Mouse (Mus musculus): ENCODE results near the gene Gm20738. TPM values are rescaled to one million over a fixed set of nuclear protein-coding genes. Genes with fewer than 3 reads are reported as not detected.
"Not testable (repeated sequence)": the region's sequence is repeated elsewhere in the genome, so short reads cannot be mapped to it uniquely, and the experiment has no call there.

Gene Gm20738
- total RNA-seq (2022): not detected

DNA sequence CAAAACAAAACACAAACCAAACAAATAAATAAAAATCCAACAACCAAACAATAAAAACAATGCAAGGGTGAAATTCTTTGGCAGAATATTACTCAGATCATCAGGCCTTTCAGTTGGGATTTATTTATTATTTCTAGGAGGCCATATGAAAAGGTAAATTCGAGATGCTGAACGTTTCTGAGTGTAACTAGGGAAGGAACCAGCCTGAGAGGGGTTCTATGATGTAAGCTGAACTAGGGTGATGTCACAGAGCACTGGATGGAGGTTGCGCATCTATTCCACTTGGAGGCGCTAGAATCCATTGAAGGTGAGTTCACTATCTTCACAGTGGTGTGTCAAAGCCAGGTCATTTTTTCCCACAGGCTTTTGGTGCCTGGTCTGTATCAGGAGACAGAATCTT, at the start of gene Gm20738:
Gene Gm20738, plus strand, starts transcription at position 301 of the 400 bp plus-strand sequence.
- DNase-seq: not testable (repeated sequence)

All from adrenal gland, adult 8-10 months (tissue).